Mouse (Mus musculus) ES-E14 (cell line): ENCODE measurements around the gene Rdh1. TPM values are rescaled to one million over a fixed set of nuclear protein-coding genes. Genes with fewer than 3 reads are reported as not detected.

Experiments
- DNase-seq: peaks from one replicate; pipeline ENCODE4 v3.0.0-alpha.2; 2013; ENCODE audit warnings: low read depth, low spot score
- H3K27ac ChIP-seq: 2 replicates; pipeline ENCODE4 v1.5.1; 2012; ENCODE audit warnings: low read depth, mild to moderate bottlenecking, low read length, moderate library complexity, mixed read lengths; ENCODE audit not compliant: poor library complexity, insufficient read depth, severe bottlenecking
- H3K36me3 ChIP-seq: 2 replicates; pipeline ENCODE4 v1.6.1; 2012; ENCODE audit warnings: mild to moderate bottlenecking, low read length, moderate library complexity, mixed read lengths; ENCODE audit not compliant: control insufficient read depth, poor library complexity, insufficient read depth, severe bottlenecking
- H3K4me1 ChIP-seq, 2 experiments: fragments of 150-350 bp in 1 of 2; sonication (generic) in 1 of 2; 2 replicates each; pipeline ENCODE4 v1.6.1; 2012; ENCODE audit warnings: low read length in 2 of 2, mild to moderate bottlenecking in 1 of 2, mixed read lengths in 1 of 2; ENCODE audit not compliant: control insufficient read depth in 2 of 2, insufficient read depth in 2 of 2, poor library complexity in 1 of 2
- H3K4me3 ChIP-seq, 2 experiments: fragments of 150-350 bp in 1 of 2; sonication (generic) in 1 of 2; 2 replicates each; pipeline ENCODE4 v1.5.1; 2012; ENCODE audit warnings: low read length in 2 of 2, low read depth in 1 of 2, mild to moderate bottlenecking in 1 of 2, mixed read lengths in 1 of 2; ENCODE audit not compliant: insufficient read depth in 1 of 2, poor library complexity in 1 of 2, severe bottlenecking in 1 of 2
- H3K9ac ChIP-seq: 2 replicates; pipeline ENCODE4 v1.6.1; 2012; ENCODE audit warnings: low read depth, mild to moderate bottlenecking, low read length, mixed read lengths; ENCODE audit not compliant: poor library complexity, insufficient read depth, severe bottlenecking
- H3K9me3 ChIP-seq: fragments of 150-350 bp; sonication (generic); 2 replicates; pipeline ENCODE4 v1.6.1; 2012; ENCODE audit warnings: low read depth, mild to moderate bottlenecking, low read length; ENCODE audit not compliant: control insufficient read depth, insufficient read depth
- CHD2 ChIP-seq: IDR thresholded peaks from 2 replicates; pipeline ENCODE4 v1.6.1; 2014; ENCODE audit warnings: mild to moderate bottlenecking, low read depth, low read length, inconsistent platforms
- HCFC1 ChIP-seq: IDR thresholded peaks from 2 replicates; pipeline ENCODE4 v1.6.1; 2012; ENCODE audit warnings: low read length, inconsistent platforms, borderline replicate concordance; ENCODE audit not compliant: insufficient read depth
- MAFK ChIP-seq: IDR thresholded peaks from 2 replicates; pipeline ENCODE4 v1.6.1; 2014; ENCODE audit warnings: mild to moderate bottlenecking, low read depth, low read length, inconsistent platforms; ENCODE audit not compliant: insufficient read depth
- ZC3H11A ChIP-seq: IDR thresholded peaks from 2 replicates; pipeline ENCODE4 v1.6.1; 2012; ENCODE audit warnings: low read depth, mild to moderate bottlenecking, inconsistent platforms, low read length, borderline replicate concordance
- ZNF384 ChIP-seq: IDR thresholded peaks from 2 replicates; pipeline ENCODE4 v1.6.1; 2012; ENCODE audit warnings: low read depth, low read length, inconsistent platforms
- in situ Hi-C, 2 experiments: fragments of 600-800 bp; cut with MboI; formaldehyde crosslinking; loops; one replicate each; pipeline ENCODE4 v1.15.1; 2025; ENCODE audit warnings: low sequenced_read_pairs in 2 of 2, inconsistent platforms in 1 of 2; ENCODE audit not compliant: unreplicated experiment in 2 of 2
- total RNA-seq: library from RNA; depleted of rRNA; stranded (reverse); fragments of 300-350 nt; gene quantifications from 2 replicates; pipeline ENCODE4 v1.2.3, GENCODE M21; 2012

Rdh1 gene
- total RNA-seq, 1 experiment: 1.1 TPM

DNA sequence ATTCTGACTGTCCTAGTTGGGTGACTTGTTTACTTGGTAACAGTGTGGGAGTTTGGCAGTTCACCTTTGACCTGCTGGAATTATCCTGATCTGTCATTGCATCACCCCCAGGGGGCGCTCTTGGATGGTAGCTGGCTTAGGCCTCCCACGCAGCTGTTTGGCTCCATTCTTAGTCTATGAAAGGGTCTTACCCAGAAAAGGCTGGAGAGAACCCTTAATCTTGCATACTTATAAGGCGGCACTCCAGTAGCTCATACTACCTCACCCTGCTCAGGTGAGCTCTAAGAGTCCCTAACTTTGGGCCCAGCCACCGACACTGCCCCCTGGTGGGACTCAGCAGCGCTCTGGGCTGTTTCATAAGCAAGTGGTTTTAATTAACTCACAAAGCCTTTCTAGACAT is 14.9 kb upstream of the Rdh1 start:
- no peak overlapping the region for H3K9ac ChIP-seq
- peaks cover 31% of the 10 kb centered on the region for H3K36me3 ChIP-seq
- no peak overlapping the region for H3K4me3 ChIP-seq
- in situ Hi-C loops: loop anchor here in 1 of 2 experiments (5.0 to 10.0 kb wide), 2 partner anchors 200 to 263 kb away; partner anchors contain the start of gene Hsd17b6
- peaks cover 4 to 27% of the 10 kb centered on the region in 2 experiments for H3K4me1 ChIP-seq
- TF ChIP-seq MAFK: no peak
- TF ChIP-seq ZNF384: no peak
- TF ChIP-seq HCFC1: no peak
- TF ChIP-seq ZC3H11A: no peak
- no peak for TF ChIP-seq CHD2
- H3K27ac ChIP-seq: no peak overlapping the region
- no peaks in the 10 kb centered on the region for H3K9me3 ChIP-seq
- DNase-seq: peak; percentile 59

DNA sequence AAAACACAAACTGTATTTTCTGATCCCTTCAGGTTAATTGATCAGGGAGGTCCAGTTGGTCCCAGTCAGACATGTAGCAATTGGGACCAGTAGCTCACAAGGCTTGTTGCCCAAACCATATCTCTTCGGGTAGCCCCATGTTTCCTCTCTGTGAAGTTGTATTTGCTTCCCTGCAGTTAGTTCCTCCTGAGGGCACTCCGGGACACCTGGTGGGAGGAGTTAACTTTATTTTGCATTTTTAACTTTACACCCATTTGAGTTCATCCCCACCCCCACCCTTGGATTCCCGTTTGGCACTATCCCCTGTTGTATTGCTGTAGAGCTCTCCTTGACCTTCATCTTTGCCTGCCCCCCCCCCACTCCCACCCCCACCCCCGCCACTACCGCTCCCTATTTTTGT is 13.6 kb upstream of the Rdh1 start:
- Histone ChIP-seq H3K9me3 (no peaks in the 10 kb centered on the region), H3K36me3 (peaks cover 31% of the 10 kb centered on the region), H3K9ac (no peak overlapping the region), H3K27ac (no peak overlapping the region; the same call in 1 of the 2 replicates), H3K4me3 (0 out of 4 replicates have a peak overlapping the region, but pooled peaks of 1 of the 2 experiments have one; percentile 23), H3K4me1 (peaks cover 4 to 37% of the 10 kb centered on the region in 2 experiments; a peak in 3 of 4 replicates)
- in situ Hi-C loops: loop anchor here in 1 of 2 experiments (10.0 kb wide), 1 partner anchor 199 kb away; no protein-coding TSS in a partner anchor
- DNase-seq: no peak
- TF ChIP-seq MAFK: no peak
- TF ChIP-seq ZC3H11A: no peak
- TF ChIP-seq HCFC1: no peak
- no peak for TF ChIP-seq ZNF384
- no peak for TF ChIP-seq CHD2

DNA sequence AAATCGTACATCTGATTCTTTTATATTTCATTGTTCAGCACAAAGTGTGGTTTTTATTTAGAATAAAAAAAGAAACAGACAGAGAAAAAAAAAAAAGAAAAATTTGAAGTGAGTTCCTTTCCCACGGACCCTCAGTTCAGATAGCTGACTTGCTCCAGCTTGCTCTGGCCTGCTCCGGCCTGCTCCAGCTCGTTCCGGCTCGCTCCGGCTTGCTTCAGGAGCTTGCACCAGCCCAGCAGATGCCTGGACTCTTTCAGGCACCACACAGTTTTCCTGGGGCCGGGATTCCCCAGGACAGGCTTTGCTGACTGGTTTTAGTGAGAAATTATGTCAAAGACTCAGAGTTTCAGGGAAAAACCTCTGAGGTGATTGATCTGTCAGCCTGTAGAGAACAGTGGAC is 12.3 kb upstream of the Rdh1 start:
- Histone ChIP-seq H3K27ac (no peak overlapping the region), H3K36me3 (peaks cover 26% of the 10 kb centered on the region; the same call in 1 of the 2 replicates), H3K9me3 (no peaks in the 10 kb centered on the region), H3K9ac (no peak overlapping the region), H3K4me1 (peaks cover 4 to 35% of the 10 kb centered on the region in 2 experiments; a peak in 3 of 4 replicates), H3K4me3 (no peak overlapping the region)
- no peak for DNase-seq
- in situ Hi-C loops: loop anchor here in 1 of 2 experiments (10.0 kb wide), 1 partner anchor 198 kb away; no protein-coding TSS in a partner anchor
- TF ChIP-seq HCFC1: no peak
- no peak for TF ChIP-seq ZC3H11A
- no peak for TF ChIP-seq CHD2
- no peak for TF ChIP-seq MAFK
- TF ChIP-seq ZNF384: no peak

DNA sequence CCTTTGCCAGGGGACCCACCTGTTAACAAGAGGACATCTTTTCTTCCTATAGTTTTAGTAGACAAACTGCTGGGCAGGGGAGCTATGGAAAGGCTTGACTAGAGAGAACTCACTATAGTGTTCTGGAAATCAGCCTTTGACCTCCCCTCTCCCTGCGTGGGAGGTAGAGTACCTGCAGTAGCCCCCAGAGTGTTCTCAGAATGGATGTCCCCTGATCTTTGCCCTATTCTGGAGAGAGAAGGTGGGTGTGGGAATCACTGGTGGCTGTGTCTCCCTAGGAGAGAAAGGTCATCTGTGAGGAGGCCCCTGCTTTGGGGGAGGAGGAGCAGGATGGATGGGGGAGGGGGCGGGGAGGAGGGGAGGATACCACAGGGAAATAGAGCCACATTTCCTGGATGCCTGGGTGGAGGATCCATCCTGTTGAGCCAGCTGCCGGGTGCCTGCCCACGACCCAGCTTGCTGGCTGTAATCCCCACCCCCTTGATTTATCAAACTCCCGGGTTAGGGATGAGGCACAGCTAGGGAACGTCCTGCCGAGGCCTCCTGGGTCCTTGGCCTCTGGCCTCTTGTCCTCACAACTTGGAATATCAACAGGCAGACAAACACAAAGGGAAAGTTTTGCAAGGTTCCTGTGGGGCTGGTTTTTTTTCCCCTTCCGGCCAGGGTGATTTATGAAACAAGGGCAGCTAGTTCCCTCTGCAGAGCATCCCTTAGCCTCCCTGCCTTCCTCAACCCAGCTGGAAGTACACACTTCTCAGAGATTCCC is 10.5 kb upstream of the Rdh1 start:
- no peak overlapping the region for H3K9ac ChIP-seq
- TF ChIP-seq ZNF384 (no peak), CHD2 (no peak), HCFC1 (no peak), ZC3H11A (no peak), MAFK (no peak)
- no peak overlapping the region for H3K4me3 ChIP-seq
- peaks cover 9% of the 10 kb centered on the region; the same call in 1 of the 2 replicates for H3K36me3 ChIP-seq
- in situ Hi-C loops: loop anchor here in 1 of 2 experiments (10.0 kb wide), 1 partner anchor 196 kb away; no protein-coding TSS in a partner anchor
- peaks cover 4 to 35% of the 10 kb centered on the region in 2 experiments; a peak in 3 of 4 replicates for H3K4me1 ChIP-seq
- DNase-seq: no peak
- H3K27ac ChIP-seq: no peak overlapping the region
- no peaks in the 10 kb centered on the region for H3K9me3 ChIP-seq
